Mouse (Mus musculus) left cerebral cortex, adult 2 months (tissue): ENCODE data around the gene Tmem181a. TPM values are rescaled to one million over a fixed set of nuclear protein-coding genes. Genes with fewer than 3 reads are reported as not detected.
"Not testable (repeated sequence)": the region's sequence is repeated elsewhere in the genome, so short reads cannot be mapped to it uniquely, and the experiment has no call there.

Experiments used
- DNase-seq, 2 experiments: peaks; one replicate each; pipeline ENCODE4 v3.0.0; 2021 to 2022; ENCODE audit warnings: low spot score in 2 of 2, mixed read lengths in 1 of 2; ENCODE audit errors: extremely low spot score in 1 of 2
- H3K27ac ChIP-seq: fragments of 200-600 bp; 2 replicates; pipeline ENCODE4 v1.8.1; 2022
- H3K4me3 ChIP-seq: fragments of 200-600 bp; 2 replicates; pipeline ENCODE4 v1.8.1; 2022
- CTCF ChIP-seq: fragments of 200-600 bp; IDR thresholded peaks from 2 replicates; pipeline ENCODE4 v1.8.1; 2022; ENCODE audit warnings: antibody characterized with exemption, mild to moderate bottlenecking, moderate library complexity
- intact Hi-C: fragments of 180-260 bp; cut with DNase I; formaldehyde crosslinking; loops from one replicate; pipeline ENCODE4 v1.15.1; 2025
- long read RNA-seq, 2 experiments: library from polyadenylated mRNA; stranded (forward); transcript quantifications; one replicate each; pipeline ENCODE4 v2.0.0; 2021; ENCODE audit warnings: borderline mapping rate in 2 of 2
- total RNA-seq, 2 experiments: library from RNA; stranded (reverse); gene quantifications; 2 replicates each; pipeline ENCODE4 v1.2.3; 2021

Gene Tmem181a
- total RNA-seq = 10 to 100 TPM; 62.8 to 63.6 TPM
- long read RNA-seq, experiment 1, full-length matches to known transcripts = 40 of 54 reads
- long read RNA-seq, experiment 1, partial matches to known transcripts = 6 of 54 reads
- long read RNA-seq, experiment 1, other reads (novel, unspliced or antisense) = 8 of 54 reads
- long read RNA-seq, experiment 2, full-length matches to known transcripts = 19 of 37 reads
- long read RNA-seq, experiment 2, partial matches to known transcripts = 14 of 37 reads
- long read RNA-seq, experiment 2, other reads (novel, unspliced or antisense) = 4 of 37 reads

GRCm38 (mm10) chr17:6256400-6257069, at the start of gene Tmem181a:
TSS of gene Tmem181a (plus strand) at chr17:6256860.
- peak within 1 kb of the TSS; percentile 60 for H3K4me3 ChIP-seq
- DNase-seq, intact Hi-C loops: not testable (repeated sequence)
- H3K27ac ChIP-seq = peak within 1 kb of the TSS; percentile 93

- intact Hi-C loops = no loop called here
- DNase-seq = no peak
- Histone ChIP-seq H3K27ac (peak overlapping the region; percentile 48; the same call in 1 of the 2 replicates), H3K4me3 (no peak overlapping the region)
- no peak for TF ChIP-seq CTCF
These were observed 44.9 kb upstream of the Tmem181a start for GRCm38 (mm10) chr17:6211721-6212120.

GRCm38 (mm10) chr17:6215640-6216039, 41.0 kb upstream of the Tmem181a start:
- no peak for TF ChIP-seq CTCF
- intact Hi-C loops = no loop called here
- H3K27ac ChIP-seq = no peak overlapping the region
- DNase-seq = no peak
- no peak overlapping the region for H3K4me3 ChIP-seq

GRCm38 (mm10) chr17:6216514-6216913, 40.1 kb upstream of the Tmem181a start:
- no peak for DNase-seq
- Histone ChIP-seq H3K27ac (no peak overlapping the region), H3K4me3 (no peak overlapping the region)
- TF ChIP-seq CTCF = no peak
- intact Hi-C loops = no loop called here

GRCm38 (mm10) chr17:6232633-6233032, 24.0 kb upstream of the Tmem181a start:
- intact Hi-C loops = not testable (repeated sequence)

GRCm38 (mm10) chr17:6251298-6251697, 5.4 kb upstream of the Tmem181a start:
- H3K4me3 ChIP-seq, H3K27ac ChIP-seq, DNase-seq, intact Hi-C loops: not testable (repeated sequence)

More at GRCm38 (mm10) chr17:6232633-6233032, 24.0 kb upstream of the Tmem181a start:
- not testable (repeated sequence) for DNase-seq, H3K4me3 ChIP-seq, H3K27ac ChIP-seq

GRCm38 (mm10) chr17:6257070-6257456, 403 bp downstream of the Tmem181a start:
- H3K4me3 ChIP-seq = peak overlapping the region; percentile 60
- DNase-seq = peak; percentile 69 to 78
- intact Hi-C loops = not testable (repeated sequence)
- peak overlapping the region; percentile 93 for H3K27ac ChIP-seq

GRCm38 (mm10) chr17:6269876-6270831, 13.5 kb downstream of the Tmem181a start:
- H3K27ac ChIP-seq, intact Hi-C loops: not testable (repeated sequence)
- peak; percentile 16 to 18 for DNase-seq
- H3K4me3 ChIP-seq = peak overlapping the region; percentile 57

- H3K27ac ChIP-seq, intact Hi-C loops, DNase-seq: not testable (repeated sequence)
- H3K4me3 ChIP-seq = peak overlapping the region; percentile 57
These were observed 14.2 kb downstream of the Tmem181a start for GRCm38 (mm10) chr17:6270840-6271239.

GRCm38 (mm10) chr17:6271970-6272369, 15.3 kb downstream of the Tmem181a start:
- DNase-seq, H3K27ac ChIP-seq, H3K4me3 ChIP-seq, intact Hi-C loops: not testable (repeated sequence)

GRCm38 (mm10) chr17:6274693-6275092, 18.0 kb downstream of the Tmem181a start:
- intact Hi-C loops, H3K4me3 ChIP-seq, H3K27ac ChIP-seq, DNase-seq: not testable (repeated sequence)

GRCm38 (mm10) chr17:6279205-6279604, 22.5 kb downstream of the Tmem181a start:
- DNase-seq = peak in 1 of 2 experiments; percentile 10
- H3K4me3 ChIP-seq, intact Hi-C loops, H3K27ac ChIP-seq: not testable (repeated sequence)

- H3K27ac ChIP-seq, H3K4me3 ChIP-seq: not testable (repeated sequence)
- peak in 1 of 2 experiments; percentile 21 for DNase-seq
- intact Hi-C loops = loop anchor here (10.0 kb wide), 1 partner anchor 355 kb away; no protein-coding TSS in a partner anchor
These were observed 23.1 kb downstream of the Tmem181a start for GRCm38 (mm10) chr17:6279772-6280171.

GRCm38 (mm10) chr17:6280513-6280912, 23.9 kb downstream of the Tmem181a start:
- H3K4me3 ChIP-seq, DNase-seq, H3K27ac ChIP-seq: not testable (repeated sequence)
- intact Hi-C loops = loop anchor here (10.0 kb wide), 1 partner anchor 354 kb away; no protein-coding TSS in a partner anchor

GRCm38 (mm10) chr17:6283137-6283536, 26.5 kb downstream of the Tmem181a start:
- not testable (repeated sequence) for H3K4me3 ChIP-seq, H3K27ac ChIP-seq, DNase-seq
- intact Hi-C loops = loop anchor here (10.0 kb wide), 1 partner anchor 352 kb away; no protein-coding TSS in a partner anchor

- intact Hi-C loops = loop anchor here (10.0 kb wide), 1 partner anchor 349 kb away; no protein-coding TSS in a partner anchor
These were observed 29.5 kb downstream of the Tmem181a start for GRCm38 (mm10) chr17:6286169-6286568.

More at GRCm38 (mm10) chr17:6286169-6286568, 29.5 kb downstream of the Tmem181a start:
- H3K4me3 ChIP-seq, DNase-seq, H3K27ac ChIP-seq: not testable (repeated sequence)
